Comparison of ENCODE assay signal across 8 mouse cellular contexts in genomic region chr3:103916839-103917237, GRCm38 (mm10). TPM values are rescaled to one million over a fixed set of nuclear protein-coding genes. Genes with fewer than 3 reads are reported as not detected.
A peak's percentile ranks its signal among the peaks of the same experiment; 100 is the strongest.
DNase-seq lines count a peak whose midpoint lies in the region; ATAC-seq lines count a peak whose summit lies in the region.

No protein-coding gene starts in this region.

- no peak overlapping the region for H3K27ac ChIP-seq in kidney, embryonic 14.5 days (ENCODE audit: low read depth, low read length)
- H3K27ac ChIP-seq in embryonic facial prominence, embryonic 10.5 days (replicated peaks) = no peak overlapping the region
- no peak overlapping the region for H3K27ac ChIP-seq in hindbrain, embryonic 15.5 days (replicated peaks)
- H3K27ac ChIP-seq in midbrain, embryonic 13.5 days = no peak overlapping the region

- peak overlapping the region; percentile 63 for H3K4me2 ChIP-seq in kidney, embryonic 14.5 days (replicated peaks; ENCODE audit: low read depth, low read length)
- peak overlapping the region; percentile 79 for H3K4me2 ChIP-seq in hindbrain, embryonic 15.5 days
- peak overlapping the region; percentile 80 for H3K4me2 ChIP-seq in midbrain, embryonic 13.5 days (replicated peaks)

- ATAC-seq in kidney, embryonic 14.5 days (ENCODE audit: low FRiP score, low TSS enrichment) = no peak
- no peak for ATAC-seq in hindbrain, embryonic 15.5 days (ENCODE audit: low FRiP score, low read depth)
- no peak for ATAC-seq in midbrain, embryonic 13.5 days

- no peaks in the 10 kb centered on the region for H3K27me3 ChIP-seq in kidney, embryonic 14.5 days (ENCODE audit: control insufficient read depth, insufficient read depth, low read length)
- H3K27me3 ChIP-seq in embryonic facial prominence, embryonic 10.5 days (replicated peaks; ENCODE audit: low read depth, poor library complexity, severe bottlenecking) = no peaks in the 10 kb centered on the region
- H3K27me3 ChIP-seq in hindbrain, embryonic 15.5 days = no peaks in the 10 kb centered on the region
- no peaks in the 10 kb centered on the region for H3K27me3 ChIP-seq in midbrain, embryonic 13.5 days

- peak overlapping the region; percentile 44; the same call in 1 of the 2 replicates for H3K9ac ChIP-seq in kidney, embryonic 14.5 days (ENCODE audit: low read depth, low read length)
- H3K9ac ChIP-seq in hindbrain, embryonic 15.5 days = peak overlapping the region; percentile 40; the same call in 1 of the 2 replicates
- H3K9ac ChIP-seq in midbrain, embryonic 13.5 days (replicated peaks) = peak overlapping the region; percentile 53; the same call in 1 of the 2 replicates

- 67% methylated on average over 3 of the region's 3 CpGs for WGBS in kidney, embryonic 14.5 days
- 72% methylated on average over 3 of the region's 3 CpGs for WGBS in embryonic facial prominence, embryonic 10.5 days
- WGBS in hindbrain, embryonic 15.5 days = 74% methylated on average over 3 of the region's 3 CpGs
- 74% methylated on average over 3 of the region's 3 CpGs for WGBS in midbrain, embryonic 13.5 days

- peaks cover 13% of the 10 kb centered on the region for H3K4me1 ChIP-seq in kidney, embryonic 14.5 days (ENCODE audit: control insufficient read depth, insufficient read depth, low read length)
- peaks cover 22% of the 10 kb centered on the region for H3K4me1 ChIP-seq in embryonic facial prominence, embryonic 10.5 days
- peaks cover 21% of the 10 kb centered on the region for H3K4me1 ChIP-seq in hindbrain, embryonic 15.5 days (replicated peaks)
- H3K4me1 ChIP-seq in midbrain, embryonic 13.5 days (replicated peaks) = peaks cover 28% of the 10 kb centered on the region

- no peaks in the 10 kb centered on the region; the same call in 1 of the 2 replicates for H3K36me3 ChIP-seq in kidney, embryonic 14.5 days (ENCODE audit: control insufficient read depth, insufficient read depth, low read length)
- H3K36me3 ChIP-seq in embryonic facial prominence, embryonic 10.5 days (replicated peaks) = peaks cover 11% of the 10 kb centered on the region
- H3K36me3 ChIP-seq in hindbrain, embryonic 15.5 days = no peaks in the 10 kb centered on the region
- H3K36me3 ChIP-seq in midbrain, embryonic 13.5 days = 0 out of 2 replicates have a peak, but pooled peaks cover 3% of the 10 kb centered on the region

- H3K4me3 ChIP-seq in kidney, embryonic 14.5 days (ENCODE audit: low read length) = peak overlapping the region; percentile 99; the same call in 1 of the 2 replicates
- peak overlapping the region; percentile 97 for H3K4me3 ChIP-seq in embryonic facial prominence, embryonic 10.5 days
- peak overlapping the region; percentile 71 for H3K4me3 ChIP-seq in hindbrain, embryonic 15.5 days
- H3K4me3 ChIP-seq in midbrain, embryonic 13.5 days (replicated peaks) = peak overlapping the region; percentile 97

- DNase-seq in kidney, postnatal 25 days = no peak
- no peak for DNase-seq in embryonic facial prominence, embryonic 10.5 days (ENCODE audit: low spot score)
- DNase-seq in urinary bladder, adult 2 months (ENCODE audit: low spot score) = no peak
- DNase-seq in layer of hippocampus, adult 11-12 months (ENCODE audit: low spot score) = no peak
- DNase-seq in spleen, postnatal 14 days (ENCODE audit: low spot score in 2 of 2) = no peak

- H3K9me3 ChIP-seq in kidney, embryonic 14.5 days (ENCODE audit: control insufficient read depth, low read length) = no peaks in the 10 kb centered on the region
- no peaks in the 10 kb centered on the region for H3K9me3 ChIP-seq in embryonic facial prominence, embryonic 10.5 days
- H3K9me3 ChIP-seq in hindbrain, embryonic 15.5 days = no peaks in the 10 kb centered on the region
- no peaks in the 10 kb centered on the region for H3K9me3 ChIP-seq in midbrain, embryonic 13.5 days

RNA-seq across cellular contexts. Expression of gene Rsbn1, which starts 2.9 kb away (rescaled TPM):
- 13.2 and 13.3 TPM in 2 replicates for polyA plus RNA-seq in kidney, embryonic 14.5 days (2014; fragmentation: Nextera tagmentation; extraction: Ambion mirVana)
- 14.4 TPM in 2 replicates for polyA plus RNA-seq in embryonic facial prominence, embryonic 10.5 days (2016; fragmentation: Nextera tagmentation; extraction: Ambion mirVana)
- polyA plus RNA-seq in hindbrain, embryonic 15.5 days (2015; fragmentation: Nextera tagmentation; extraction: Ambion mirVana) = 19.5 and 20.2 TPM in 2 replicates
- polyA plus RNA-seq in midbrain, embryonic 13.5 days (2015; fragmentation: Nextera tagmentation; extraction: Ambion mirVana) = 23.8 and 24.6 TPM in 2 replicates
- 6.6 and 7.9 TPM in 2 replicates for polyA plus RNA-seq in urinary bladder, adult 2 months (2012; rRNA removed)

RNA-seq across cellular contexts. Expression of gene Phtf1, which starts 51.1 kb away (rescaled TPM):
- polyA plus RNA-seq in kidney, embryonic 14.5 days (2014; fragmentation: Nextera tagmentation; extraction: Ambion mirVana) = 27.3 and 37.6 TPM in 2 replicates
- polyA plus RNA-seq in embryonic facial prominence, embryonic 10.5 days (2016; fragmentation: Nextera tagmentation; extraction: Ambion mirVana) = 31.4 and 34.2 TPM in 2 replicates
- 25.8 and 28.7 TPM in 2 replicates for polyA plus RNA-seq in hindbrain, embryonic 15.5 days (2015; fragmentation: Nextera tagmentation; extraction: Ambion mirVana)
- polyA plus RNA-seq in midbrain, embryonic 13.5 days (2015; fragmentation: Nextera tagmentation; extraction: Ambion mirVana) = 29.7 and 33.2 TPM in 2 replicates
- 12.0 and 13.6 TPM in 2 replicates for polyA plus RNA-seq in urinary bladder, adult 2 months (2012; rRNA removed)

RNA-seq across cellular contexts. Expression of gene Ptpn22, which starts 57.2 kb away (rescaled TPM):
- 0.26 and 0.92 TPM in 2 replicates for polyA plus RNA-seq in kidney, embryonic 14.5 days (2014; fragmentation: Nextera tagmentation; extraction: Ambion mirVana)
- 0.11 and 0.33 TPM in 2 replicates for polyA plus RNA-seq in embryonic facial prominence, embryonic 10.5 days (2016; fragmentation: Nextera tagmentation; extraction: Ambion mirVana)
- polyA plus RNA-seq in hindbrain, embryonic 15.5 days (2015; fragmentation: Nextera tagmentation; extraction: Ambion mirVana) = 0.39 and 0.78 TPM in 2 replicates
- 0.24 and 0.49 TPM in 2 replicates for polyA plus RNA-seq in midbrain, embryonic 13.5 days (2015; fragmentation: Nextera tagmentation; extraction: Ambion mirVana)
- polyA plus RNA-seq in urinary bladder, adult 2 months (2012; rRNA removed) = 1.6 and 1.7 TPM in 2 replicates
